Mouse (Mus musculus) heart, postnatal 0 days (tissue): ENCODE results near the gene Fgfr2.

Experiments used
- CTCF ChIP-seq: IDR thresholded peaks from 2 replicates; pipeline ENCODE4 v1.5.1; 2016; ENCODE audit warnings: antibody characterized with exemption, control low read depth, low read depth
- EP300 ChIP-seq: IDR thresholded peaks from 2 replicates; pipeline ENCODE4 v1.6.1; 2016; ENCODE audit warnings: antibody characterized with exemption, low read depth

DNA sequence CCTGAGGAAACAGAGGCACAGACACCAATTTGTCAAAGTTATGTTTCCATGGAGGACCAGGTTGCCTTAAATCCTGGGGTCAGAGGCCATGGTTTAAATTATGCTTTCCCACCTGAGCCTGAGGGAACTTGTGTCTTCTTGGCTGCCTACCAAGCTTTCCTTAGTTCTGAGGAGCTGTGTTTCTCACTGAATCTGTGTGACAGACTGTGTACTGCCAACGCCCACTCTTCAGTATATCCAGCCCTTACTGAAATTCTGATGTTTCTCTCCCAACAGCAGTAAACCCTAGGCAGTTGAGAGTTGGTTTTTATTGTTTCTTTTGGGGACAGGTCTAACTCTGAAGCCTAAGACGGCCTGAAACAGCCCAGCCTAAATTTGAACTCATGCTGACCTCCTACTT, 529.4 kb downstream of the Fgfr2 start:
- TF ChIP-seq CTCF = no peak
- no peak for TF ChIP-seq EP300
